ENCODE assay signal across 9 mouse cellular contexts in genomic region chr1:104944470-104945109, GRCm38 (mm10).
DNase-seq lines count a peak whose midpoint lies in the region; ATAC-seq and TF ChIP-seq lines count a peak whose summit lies in the region.
"Had no signal": no experiment of that assay in that cellular context is flagged by ENCODE, and none has a peak within 500 bp of the region (broad histone marks: within the 10 kb centered on the region; RNA-seq: fewer than 3 reads in every experiment).

No protein-coding gene starts in this region.

- DNase-seq in liver: peak; percentile 6
- DNase-seq in cerebellum, adult 8-10 months: peak; percentile 32
- peak; percentile 84 for DNase-seq in forebrain, postnatal 0 days
- DNase-seq in kidney, postnatal 0 days (ENCODE audit: low spot score): peak; percentile 84
- DNase-seq in limb, embryonic 14.5 days (ENCODE audit: low spot score): peak; percentile 80

- H3K4me1 ChIP-seq in liver, embryonic 12.5 days: no peaks in the 10 kb centered on the region
- H3K4me1 ChIP-seq in forebrain, postnatal 0 days (ENCODE audit: insufficient read depth): no peaks in the 10 kb centered on the region
- no peaks in the 10 kb centered on the region for H3K4me1 ChIP-seq in kidney, postnatal 0 days (replicated peaks; ENCODE audit: insufficient read depth, low read length)
- no peaks in the 10 kb centered on the region for H3K4me1 ChIP-seq in limb, embryonic 14.5 days (ENCODE audit: control insufficient read depth, insufficient read depth, low read length)
- H3K4me1 ChIP-seq in stomach, embryonic 14.5 days (ENCODE audit: control insufficient read depth, insufficient read depth, low read length): no peaks in the 10 kb centered on the region

- H3K9ac ChIP-seq in liver, embryonic 12.5 days: no peak overlapping the region
- H3K9ac ChIP-seq in forebrain, postnatal 0 days: no peak overlapping the region
- H3K9ac ChIP-seq in kidney, postnatal 0 days (ENCODE audit: low read depth, low read length): no peak overlapping the region
- no peak overlapping the region for H3K9ac ChIP-seq in limb, embryonic 14.5 days (ENCODE audit: low read depth, low read length, severe bottlenecking)
- H3K9ac ChIP-seq in stomach, embryonic 14.5 days (replicated peaks; ENCODE audit: low read depth, low read length): no peak overlapping the region

- H3K4me3 ChIP-seq in liver, embryonic 12.5 days: no peak overlapping the region
- H3K4me3 ChIP-seq in forebrain, postnatal 0 days (ENCODE audit: low read depth, low read length): no peak overlapping the region
- no peak overlapping the region for H3K4me3 ChIP-seq in kidney, postnatal 0 days (replicated peaks; ENCODE audit: low read depth, low read length)
- no peak overlapping the region for H3K4me3 ChIP-seq in limb, embryonic 14.5 days (replicated peaks; ENCODE audit: low read length)
- H3K4me3 ChIP-seq in stomach, embryonic 14.5 days (ENCODE audit: low read depth, low read length): no peak overlapping the region

- H3K27me3 ChIP-seq in liver, embryonic 12.5 days (replicated peaks): no peaks in the 10 kb centered on the region
- H3K27me3 ChIP-seq in forebrain, postnatal 0 days (ENCODE audit: insufficient read depth, low read length): no peaks in the 10 kb centered on the region
- no peaks in the 10 kb centered on the region for H3K27me3 ChIP-seq in kidney, postnatal 0 days (ENCODE audit: insufficient read depth, low read length)
- H3K27me3 ChIP-seq in limb, embryonic 14.5 days (ENCODE audit: control insufficient read depth, insufficient read depth, low read length): no peaks in the 10 kb centered on the region
- H3K27me3 ChIP-seq in stomach, embryonic 14.5 days (ENCODE audit: control insufficient read depth, insufficient read depth, low read length): no peaks in the 10 kb centered on the region

- no peaks in the 10 kb centered on the region for H3K36me3 ChIP-seq in liver, embryonic 12.5 days
- no peaks in the 10 kb centered on the region for H3K36me3 ChIP-seq in forebrain, postnatal 0 days (ENCODE audit: insufficient read depth)
- H3K36me3 ChIP-seq in kidney, postnatal 0 days (ENCODE audit: insufficient read depth, low read length): no peaks in the 10 kb centered on the region
- H3K36me3 ChIP-seq in limb, embryonic 14.5 days (ENCODE audit: control insufficient read depth, insufficient read depth, low read length): no peaks in the 10 kb centered on the region
- H3K36me3 ChIP-seq in stomach, embryonic 14.5 days (ENCODE audit: control insufficient read depth, insufficient read depth, low read length): no peaks in the 10 kb centered on the region

- 64% methylated on average over 2 of the region's 2 CpGs for WGBS in liver, embryonic 12.5 days (ENCODE audit: insufficient replicate concordance)
- 4% methylated on average over 2 of the region's 2 CpGs for WGBS in forebrain, postnatal 0 days
- 6% methylated on average over 2 of the region's 2 CpGs for WGBS in kidney, postnatal 0 days
- WGBS in limb, embryonic 14.5 days: 15% methylated on average over 2 of the region's 2 CpGs
- 32% methylated on average over 2 of the region's 2 CpGs for WGBS in stomach, embryonic 14.5 days

- no peaks in the 10 kb centered on the region for H3K9me3 ChIP-seq in liver, embryonic 12.5 days (replicated peaks)
- no peaks in the 10 kb centered on the region for H3K9me3 ChIP-seq in forebrain, postnatal 0 days (ENCODE audit: low read length)
- no peaks in the 10 kb centered on the region for H3K9me3 ChIP-seq in kidney, postnatal 0 days (replicated peaks; ENCODE audit: low read length)
- no peaks in the 10 kb centered on the region for H3K9me3 ChIP-seq in limb, embryonic 14.5 days (ENCODE audit: control insufficient read depth, low read length)
- H3K9me3 ChIP-seq in stomach, embryonic 14.5 days (ENCODE audit: control insufficient read depth, low read depth, low read length): no peaks in the 10 kb centered on the region

- H3K27ac ChIP-seq in liver, embryonic 12.5 days: no peak overlapping the region
- no peak overlapping the region for H3K27ac ChIP-seq in forebrain, postnatal 0 days (ENCODE audit: low read depth, low read length)
- no peak overlapping the region for H3K27ac ChIP-seq in kidney, postnatal 0 days
- no peak overlapping the region for H3K27ac ChIP-seq in limb, embryonic 14.5 days (replicated peaks; ENCODE audit: low read depth, low read length)
- H3K27ac ChIP-seq in stomach, embryonic 14.5 days (ENCODE audit: low read length): no peak overlapping the region
- H3K27ac ChIP-seq: macrophage had no signal

- no peak for ATAC-seq in liver, embryonic 12.5 days
- ATAC-seq in forebrain, postnatal 0 days: peak; percentile 97
- ATAC-seq in kidney, postnatal 0 days (replicated peaks; ENCODE audit: low FRiP score, low read depth): peak; percentile 85
- peak; percentile 71 for ATAC-seq in limb, embryonic 14.5 days (ENCODE audit: low FRiP score, low read depth)
- ATAC-seq in stomach, embryonic 14.5 days (ENCODE audit: insufficient number of reproducible peaks, insufficient read depth, low FRiP score, low read depth): peak; percentile 75; the same call in 1 of the 2 replicates
- ATAC-seq in erythroid progenitor cell, adult 5-6 weeks (replicated peaks; ENCODE audit: low FRiP score, poor library complexity, severe bottlenecking): no peak

- no peak overlapping the region for H3K4me2 ChIP-seq in liver, embryonic 12.5 days
- no peak overlapping the region for H3K4me2 ChIP-seq in forebrain, postnatal 0 days (ENCODE audit: low read depth)
- no peak overlapping the region for H3K4me2 ChIP-seq in kidney, postnatal 0 days (ENCODE audit: low read length)
- no peak overlapping the region for H3K4me2 ChIP-seq in limb, embryonic 14.5 days (replicated peaks; ENCODE audit: low read depth, low read length, severe bottlenecking)
- no peak overlapping the region for H3K4me2 ChIP-seq in stomach, embryonic 14.5 days (replicated peaks; ENCODE audit: low read depth, low read length)

- TF ChIP-seq POLR2A in limb, embryonic 14.5 days (IDR thresholded peaks at IDR 0.05; ENCODE audit: borderline replicate concordance, extremely low read depth, insufficient read depth, insufficient read length): no peak

- peak; percentile 81 for TF ChIP-seq CTCF in forebrain, postnatal 0 days (IDR thresholded peaks at IDR 0.05; ENCODE audit: low read depth)
- TF ChIP-seq CTCF in kidney, postnatal 0 days (IDR thresholded peaks at IDR 0.05; ENCODE audit: low read depth): peak; percentile 76

Comparison
In these comparisons a context has a peak if more than half of its experiments do, and no peak if none do; other contexts are left out.
1. DNase-seq: peak in every context shown above with its lines; median percentile 84 in forebrain, postnatal 0 days; 84 in kidney, postnatal 0 days; 80 in limb, embryonic 14.5 days; 32 in cerebellum, adult 8-10 months; 6 in liver.
2. ATAC-seq: peak in forebrain, postnatal 0 days (single experiment), kidney, postnatal 0 days (single experiment), limb, embryonic 14.5 days (single experiment) and stomach, embryonic 14.5 days (single experiment); none in liver, embryonic 12.5 days (single experiment) and erythroid progenitor cell, adult 5-6 weeks (single experiment).